Mouse (Mus musculus): ENCODE data around the gene Rnf144b.

Rnf144b gene

DNA sequence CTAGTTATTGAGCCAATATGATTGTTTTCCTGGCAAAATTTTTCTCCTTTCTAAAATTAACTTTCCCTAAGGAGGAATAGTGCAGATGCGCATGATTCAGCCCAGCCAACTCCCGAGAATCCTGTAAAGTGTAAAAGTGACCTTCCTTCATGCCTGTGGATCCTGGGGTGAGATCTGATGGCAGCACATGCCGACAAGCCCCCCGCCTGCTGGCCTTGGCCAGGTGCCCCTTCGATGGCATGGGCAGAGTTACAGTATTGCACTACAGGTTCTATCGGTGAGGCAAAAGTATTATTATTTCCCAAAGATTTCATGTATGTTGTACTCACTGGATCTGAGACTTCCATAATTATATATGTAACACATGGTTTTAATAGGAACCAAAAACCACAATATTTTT lies 2.5 kb downstream of the Rnf144b start:
- DNase-seq = peak; percentile 26 to 49

DNA sequence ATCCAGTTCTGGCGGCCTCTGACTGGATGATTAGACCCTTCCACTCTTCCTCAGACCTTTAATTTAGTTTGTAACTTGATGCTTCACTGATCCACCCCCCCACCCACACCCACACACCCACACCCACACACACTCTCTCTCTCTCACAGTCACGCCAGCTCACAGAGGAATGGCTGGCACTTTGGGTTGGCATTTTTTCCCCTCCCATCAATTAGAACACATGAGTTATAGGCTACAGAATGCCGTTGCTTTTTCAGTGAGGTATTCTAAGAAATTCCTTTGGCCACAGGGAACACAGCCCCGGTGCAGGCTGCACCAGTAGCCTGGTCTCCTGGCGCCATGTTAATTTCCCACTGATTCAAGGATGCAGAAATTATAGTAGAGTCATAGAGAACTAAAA lies 3.1 kb downstream of the Rnf144b start:
- no peak for DNase-seq

DNA sequence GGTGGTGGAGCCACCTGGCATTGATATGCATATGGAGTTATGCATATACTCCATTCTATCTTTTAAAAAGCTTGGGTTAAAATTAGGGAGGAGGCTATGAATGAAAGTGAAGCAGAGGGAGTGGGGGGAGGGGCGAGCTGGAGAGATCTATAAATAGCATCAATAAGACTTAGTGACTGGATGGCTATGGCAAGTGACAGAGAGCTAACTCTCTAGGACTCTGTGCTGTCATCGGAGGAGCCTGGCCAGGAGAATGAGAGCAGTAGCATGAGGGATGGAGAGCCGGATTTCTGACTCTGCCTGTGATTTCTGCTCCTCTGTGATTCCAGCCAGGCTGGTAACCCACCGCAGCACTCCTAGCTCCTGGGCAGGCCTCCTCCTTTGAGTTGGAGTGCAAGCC lies 6.6 kb downstream of the Rnf144b start:
- no peak for DNase-seq

GRCm38 (mm10) chr13:47133058-47133457 lies 10.6 kb downstream of the Rnf144b start:
- DNase-seq = no peak

DNA sequence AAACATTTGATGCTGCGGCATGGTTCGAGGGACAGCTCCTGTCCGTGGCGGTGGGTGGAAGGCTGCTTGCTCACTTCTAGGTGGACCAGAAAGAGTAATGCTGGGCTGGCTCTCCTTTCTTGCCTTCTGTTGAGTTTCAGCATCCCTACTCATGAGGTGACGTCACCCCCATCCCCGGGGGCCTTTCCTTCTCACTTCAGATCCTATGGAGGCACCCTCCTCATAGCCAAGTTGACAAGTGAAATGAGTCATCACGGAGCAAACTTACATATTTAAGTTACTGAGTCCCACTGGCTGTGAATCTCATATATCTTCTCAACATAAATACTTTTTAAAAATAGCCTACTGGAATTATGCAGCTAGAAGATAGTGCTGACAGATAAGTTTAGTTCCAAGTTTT lies 12.4 kb downstream of the Rnf144b start:
- DNase-seq = no peak

GRCm38 (mm10) chr13:47135741-47136140 lies 13.3 kb downstream of the Rnf144b start:
- no peak for DNase-seq

DNA sequence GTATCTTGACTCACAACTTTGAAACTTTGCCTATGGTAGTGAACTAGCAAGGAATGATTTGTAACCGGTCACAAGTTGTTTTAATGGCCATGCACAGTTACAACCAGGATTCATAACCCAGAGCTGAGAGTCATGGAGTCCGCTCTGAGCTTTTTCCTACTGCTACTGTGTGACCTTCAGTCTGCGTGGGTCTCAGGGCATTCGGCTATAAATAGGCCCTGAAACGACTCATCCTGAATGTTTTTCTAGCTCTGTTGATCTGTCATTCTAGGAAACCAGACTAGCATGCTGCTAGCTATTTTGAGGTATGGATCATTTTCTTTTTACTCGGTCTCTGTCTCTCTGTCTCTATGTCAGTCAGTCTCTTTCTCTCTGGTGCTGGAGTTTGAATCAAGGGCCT lies 20.3 kb downstream of the Rnf144b start:
- no peak for DNase-seq

DNA sequence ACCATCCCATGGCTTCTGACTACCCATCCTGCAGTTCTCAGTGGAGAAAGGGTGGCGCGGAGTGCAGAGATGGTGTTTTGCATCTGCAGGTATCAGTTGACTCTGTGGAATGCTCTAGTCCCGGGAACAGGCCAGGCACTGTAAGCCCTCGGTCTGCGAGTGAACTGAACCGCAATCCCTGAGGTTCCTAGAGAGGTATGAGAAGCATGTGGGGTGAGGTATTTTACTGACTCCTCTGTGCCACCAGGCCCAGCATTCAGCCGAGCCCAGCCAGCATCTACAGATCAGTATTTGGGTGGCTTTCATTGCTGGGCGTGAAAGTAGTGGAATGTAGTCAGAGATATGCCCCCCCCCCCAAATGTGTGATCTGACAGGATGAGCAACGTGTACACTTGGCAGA lies 23.5 kb downstream of the Rnf144b start:
- DNase-seq = no peak

DNA sequence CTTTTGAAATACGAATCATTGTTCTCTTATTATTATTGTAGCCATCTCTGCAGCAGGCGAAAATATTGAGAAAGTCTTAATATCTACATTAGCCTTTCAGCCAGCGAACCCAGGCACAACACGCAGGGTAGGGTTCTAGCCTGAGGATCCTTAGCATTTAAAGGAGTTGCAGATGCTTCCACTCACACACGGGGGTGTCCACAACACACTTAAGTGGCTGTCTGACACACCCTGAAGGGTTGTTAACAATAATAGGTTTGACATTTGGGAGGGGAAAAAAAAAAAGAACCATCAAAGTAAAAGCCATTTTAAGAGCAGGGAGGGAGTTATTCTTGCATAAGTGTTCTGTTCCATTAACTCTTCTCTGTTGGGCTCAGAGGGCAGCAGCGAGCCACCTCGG lies 23.9 kb downstream of the Rnf144b start:
- no peak for DNase-seq

DNA sequence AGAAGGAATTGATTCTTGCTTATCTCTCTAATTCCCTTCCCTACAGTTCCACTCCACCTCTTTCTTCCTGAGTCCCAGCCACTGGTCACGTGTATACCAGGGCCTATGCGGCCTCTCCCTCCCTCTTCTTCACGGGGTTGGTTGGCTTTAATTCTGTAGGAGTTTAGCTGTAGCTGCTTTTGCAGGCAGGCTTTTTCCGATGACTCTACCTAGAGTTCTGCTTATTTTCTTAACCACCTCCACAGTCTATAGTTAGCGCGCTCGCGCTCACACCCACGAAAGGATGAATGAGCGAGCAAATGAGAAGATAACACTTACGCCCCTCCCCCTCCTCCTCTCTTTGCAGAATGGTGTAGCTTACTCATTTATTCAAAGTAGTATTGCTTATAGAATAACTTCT lies 26.1 kb downstream of the Rnf144b start:
- no peak for DNase-seq

DNA sequence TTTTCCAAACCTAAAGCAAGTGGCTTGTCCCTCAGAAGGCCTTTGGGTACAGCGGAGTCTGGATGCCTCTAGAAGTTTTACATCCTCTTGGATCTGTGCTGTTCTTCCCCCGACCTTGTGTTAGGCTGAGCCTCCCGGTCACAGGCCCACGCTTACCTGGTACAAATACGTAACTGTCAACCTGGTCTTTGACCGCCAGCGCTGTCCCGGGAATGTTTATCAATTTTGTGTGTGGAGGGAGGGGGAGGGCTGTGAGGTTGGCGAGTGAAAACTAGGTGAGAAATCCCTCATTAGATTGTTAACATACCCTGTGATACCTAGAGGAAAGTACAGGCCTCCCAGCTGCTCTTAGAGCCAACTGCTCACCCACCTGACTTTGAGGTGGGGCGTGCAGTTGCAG lies 27.5 kb downstream of the Rnf144b start:
- no peak for DNase-seq

DNA sequence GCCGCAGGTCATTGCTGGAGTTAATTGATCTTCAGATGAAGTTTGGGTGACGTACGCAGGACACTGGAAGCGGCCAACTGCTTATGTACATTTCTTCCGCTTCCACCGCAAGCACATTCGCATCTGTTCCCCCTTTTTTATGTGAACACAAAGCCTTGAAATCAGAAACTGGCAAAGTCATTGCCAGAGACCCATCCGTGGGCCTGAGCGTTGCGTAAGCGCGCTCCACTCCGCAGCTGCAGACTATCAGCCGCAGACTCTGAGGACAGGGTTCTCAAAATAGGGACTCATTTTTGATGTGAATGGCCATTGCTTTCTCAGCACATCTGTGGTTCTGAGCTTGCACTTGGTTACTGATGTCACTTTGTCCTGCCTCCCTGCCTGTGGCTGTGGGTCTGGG lies 28.6 kb downstream of the Rnf144b start:
- DNase-seq = no peak

DNA sequence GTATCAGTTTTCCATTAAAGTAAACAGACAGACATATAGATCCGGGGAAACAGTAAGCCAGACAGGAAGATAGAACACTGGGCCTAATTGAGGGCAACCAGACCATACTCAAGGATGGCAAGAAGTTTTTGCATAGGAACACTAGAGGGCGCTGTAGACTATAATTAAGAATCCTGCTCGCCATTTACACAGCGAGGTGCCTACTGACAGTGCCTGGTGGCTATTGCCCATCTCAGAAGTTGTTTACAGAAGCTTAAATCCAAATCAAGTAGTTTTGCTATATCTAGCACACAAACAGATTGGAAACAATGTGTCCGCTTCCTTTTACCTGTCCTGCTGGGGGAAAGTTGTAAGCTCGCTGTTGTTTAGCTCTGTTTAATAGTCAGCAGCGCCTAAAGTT lies 29.9 kb downstream of the Rnf144b start:
- DNase-seq = peak; percentile 69 to 77

- no peak for DNase-seq
Measured at GRCm38 (mm10) chr13:47153206-47153605, 30.8 kb downstream of the Rnf144b start.

- no peak for DNase-seq
Measured at GRCm38 (mm10) chr13:47154866-47155265, 32.4 kb downstream of the Rnf144b start.

GRCm38 (mm10) chr13:47156841-47157240 lies 34.4 kb downstream of the Rnf144b start:
- DNase-seq = no peak

- DNase-seq = no peak
Measured at GRCm38 (mm10) chr13:47162001-47162400, 39.5 kb downstream of the Rnf144b start.

DNA sequence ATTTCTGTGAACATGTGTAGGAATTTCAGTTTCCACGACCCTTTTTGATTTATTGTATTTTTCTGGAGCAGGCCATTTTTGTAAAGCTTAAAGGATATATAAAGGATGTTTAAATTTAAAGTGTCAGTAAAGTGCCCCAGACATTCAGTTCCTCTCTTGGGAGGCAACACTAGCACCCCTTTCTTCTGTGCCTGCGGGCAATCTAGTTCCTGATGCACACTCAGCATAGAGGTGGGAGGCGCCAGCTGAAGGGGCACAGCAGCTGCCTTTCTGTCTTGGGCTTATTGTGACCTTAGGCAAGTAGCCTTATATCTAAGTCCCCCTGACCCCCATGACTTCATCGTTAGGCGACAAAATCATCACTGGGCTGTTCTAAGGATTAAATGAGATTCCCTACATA lies 42.3 kb downstream of the Rnf144b start:
- no peak for DNase-seq

- no peak for DNase-seq
Measured at GRCm38 (mm10) chr13:47165261-47165660, 42.8 kb downstream of the Rnf144b start.

GRCm38 (mm10) chr13:47168484-47168883 lies 46.0 kb downstream of the Rnf144b start:
- no peak for DNase-seq

DNA sequence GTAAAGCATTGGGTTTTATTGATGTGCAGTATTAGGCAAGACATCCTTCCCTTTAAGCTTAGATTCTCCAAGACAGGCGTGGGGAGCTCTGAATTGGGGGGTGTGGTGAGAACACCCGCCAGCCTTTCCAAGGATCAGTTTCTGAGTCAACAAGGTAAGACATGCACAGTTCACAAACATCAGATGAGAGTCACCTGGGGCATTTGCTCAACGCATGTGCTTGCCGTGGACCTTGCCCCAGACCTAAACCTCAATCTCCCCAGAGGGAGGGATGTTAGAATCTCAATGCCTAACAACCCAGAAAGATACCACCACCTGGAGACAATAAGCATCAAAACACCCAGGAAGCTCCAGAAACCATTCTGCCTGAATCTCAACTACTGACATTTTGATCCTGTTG lies 47.6 kb downstream of the Rnf144b start:
- no peak for DNase-seq

GRCm38 (mm10) chr13:47170811-47171555 lies 48.5 kb downstream of the Rnf144b start:
- no peak for DNase-seq

DNA sequence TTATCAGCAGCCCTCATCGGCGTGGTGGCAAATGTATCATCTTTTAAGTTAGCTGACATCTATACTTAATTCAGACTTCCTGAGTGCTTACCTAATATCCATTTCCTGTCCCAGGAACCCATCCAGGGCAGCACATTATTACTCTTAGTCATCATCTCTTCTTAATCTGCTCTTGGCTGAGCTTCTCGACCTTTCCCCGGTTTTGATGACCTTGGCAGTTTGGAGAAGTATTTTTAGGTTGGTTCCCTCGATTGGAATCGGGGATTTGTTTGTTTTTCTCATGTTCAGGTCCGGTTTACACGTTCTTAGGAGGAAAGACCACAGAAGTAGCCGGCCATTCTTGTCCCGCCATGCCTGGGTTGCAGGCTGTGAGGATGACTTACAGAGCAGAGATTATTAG lies 50.4 kb downstream of the Rnf144b start:
- DNase-seq = no peak

GRCm38 (mm10) chr13:47178182-47178581 lies 55.7 kb downstream of the Rnf144b start:
- peak; percentile 17 to 18 for DNase-seq

DNA sequence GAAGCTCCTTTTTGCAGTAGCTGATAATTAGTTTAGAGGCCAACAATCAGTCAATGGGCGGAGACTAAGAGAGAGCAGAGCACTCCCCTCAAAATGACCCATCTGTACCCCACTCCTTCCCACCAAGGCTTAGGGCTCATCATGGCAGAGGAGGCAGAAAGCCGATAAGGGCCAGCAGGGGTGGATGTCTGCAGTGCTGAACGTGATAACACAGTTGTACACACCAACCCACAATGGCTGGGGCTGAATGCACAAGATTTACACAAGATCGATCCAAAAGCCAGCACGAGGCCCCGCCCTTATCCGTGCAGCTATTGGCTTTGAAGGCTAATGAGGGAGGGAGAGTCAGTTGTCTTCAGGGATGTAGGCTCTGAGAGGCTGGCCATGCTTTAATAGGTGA lies 58.3 kb downstream of the Rnf144b start:
- no peak for DNase-seq
